Mouse (Mus musculus) liver, embryonic 12.5 days (tissue): Measurements from ENCODE around the gene Wscd2. TPM values are rescaled to one million over a fixed set of nuclear protein-coding genes. Genes with fewer than 3 reads are reported as not detected.

Source experiments
- ATAC-seq: fragments of 200-750 bp; cut with Nextera tagmentation; 2 replicates; pipeline ENCODE4 v1.8.0; 2017; ENCODE audit warnings: moderate number of reproducible peaks, mild to moderate bottlenecking, moderate library complexity
- H3K27ac ChIP-seq: fragments of 300-500 bp; sonication (generic); 2 replicates; pipeline ENCODE4 v1.5.1; 2016; ENCODE audit warnings: mild to moderate bottlenecking
- H3K27me3 ChIP-seq: fragments of 300-500 bp; sonication (generic); replicated peaks from 2 replicates; pipeline ENCODE4 v1.6.1; 2016; ENCODE audit warnings: mild to moderate bottlenecking, moderate library complexity
- H3K36me3 ChIP-seq: fragments of 300-500 bp; sonication (generic); 2 replicates; pipeline ENCODE4 v1.6.1; 2016; ENCODE audit warnings: mild to moderate bottlenecking, moderate library complexity
- H3K4me1 ChIP-seq: fragments of 300-500 bp; sonication (generic); 2 replicates; pipeline ENCODE4 v1.6.1; 2016
- H3K4me2 ChIP-seq: fragments of 300-500 bp; sonication (generic); 2 replicates; pipeline ENCODE4 v1.6.1; 2016; ENCODE audit warnings: mild to moderate bottlenecking, moderate library complexity
- H3K4me3 ChIP-seq: fragments of 300-500 bp; sonication (generic); 2 replicates; pipeline ENCODE4 v1.5.1; 2016; ENCODE audit warnings: mild to moderate bottlenecking, moderate library complexity
- H3K9ac ChIP-seq: fragments of 300-500 bp; sonication (generic); 2 replicates; pipeline ENCODE4 v1.6.1; 2016; ENCODE audit warnings: mild to moderate bottlenecking, moderate library complexity
- H3K9me3 ChIP-seq: fragments of 300-500 bp; sonication (generic); replicated peaks from 2 replicates; pipeline ENCODE4 v1.6.1; 2016; ENCODE audit warnings: mild to moderate bottlenecking, moderate library complexity
- WGBS: fragments of 180-500 bp; shearing (Covaris S2); methylation state at CpG from one replicate; pipeline ENCODE4 v1.1.7; 2016; ENCODE audit not compliant: insufficient replicate concordance; 5-methylcytosine and 5-hydroxymethylcytosine counted together
- polyA plus RNA-seq: library from polyadenylated mRNA; unstranded; fragments of >200 nt; fragmentation: Nextera tagmentation; extraction: Ambion mirVana; gene quantifications from 2 replicates; pipeline ENCODE4 v1.2.1, GENCODE M21; 2016

Gene Wscd2
- polyA plus RNA-seq, 1 experiment from 2014 or later, result 0.19 TPM

- H3K9ac ChIP-seq, result no peak overlapping the region
- H3K4me2 ChIP-seq, result no peak overlapping the region
- no peaks in the 10 kb centered on the region for H3K36me3 ChIP-seq
- no peaks in the 10 kb centered on the region for H3K4me1 ChIP-seq
- 60% methylated on average over 5 of the region's 5 CpGs for WGBS
- H3K9me3 ChIP-seq, result no peaks in the 10 kb centered on the region
- H3K27ac ChIP-seq, result no peak overlapping the region
- no peak for ATAC-seq
- H3K4me3 ChIP-seq, result no peak overlapping the region
- peaks cover 4% of the 10 kb centered on the region; the same call in 1 of the 2 replicates for H3K27me3 ChIP-seq
These were observed 100.0 kb downstream of the Wscd2 start for GRCm38 (mm10) chr5:113590010-113590640.

- no peak overlapping the region for H3K9ac ChIP-seq
- ATAC-seq, result no peak
- no peak overlapping the region for H3K27ac ChIP-seq
- no peak overlapping the region for H3K4me3 ChIP-seq
- H3K4me1 ChIP-seq, result no peaks in the 10 kb centered on the region
- no peak overlapping the region for H3K4me2 ChIP-seq
- H3K36me3 ChIP-seq, result no peaks in the 10 kb centered on the region
- 22% methylated on average over 3 of the region's 3 CpGs for WGBS
- H3K27me3 ChIP-seq, result peaks cover 4% of the 10 kb centered on the region; the same call in 1 of the 2 replicates
- no peaks in the 10 kb centered on the region for H3K9me3 ChIP-seq
These were observed 101.0 kb downstream of the Wscd2 start for GRCm38 (mm10) chr5:113591166-113591565.

GRCm38 (mm10) chr5:113591751-113592230 lies 101.7 kb downstream of the Wscd2 start:
- no peaks in the 10 kb centered on the region for H3K9me3 ChIP-seq
- peaks cover 4% of the 10 kb centered on the region; the same call in 1 of the 2 replicates for H3K27me3 ChIP-seq
- H3K36me3 ChIP-seq, result no peaks in the 10 kb centered on the region
- H3K27ac ChIP-seq, result no peak overlapping the region
- no peak for ATAC-seq
- 9% methylated on average over 6 of the region's 6 CpGs for WGBS
- H3K9ac ChIP-seq, result no peak overlapping the region
- H3K4me2 ChIP-seq, result no peak overlapping the region
- H3K4me1 ChIP-seq, result no peaks in the 10 kb centered on the region
- no peak overlapping the region for H3K4me3 ChIP-seq

- Histone ChIP-seq H3K9ac (no peak overlapping the region), H3K9me3 (no peaks in the 10 kb centered on the region), H3K4me2 (no peak overlapping the region), H3K27ac (no peak overlapping the region), H3K4me1 (no peaks in the 10 kb centered on the region), H3K27me3 (peaks cover 4% of the 10 kb centered on the region; the same call in 1 of the 2 replicates), H3K36me3 (no peaks in the 10 kb centered on the region), H3K4me3 (no peak overlapping the region)
- WGBS, result 60% methylated on average over 6 of the region's 6 CpGs
- ATAC-seq, result no peak
These were observed 104.0 kb downstream of the Wscd2 start for GRCm38 (mm10) chr5:113593911-113594705.

- no peak overlapping the region for H3K27ac ChIP-seq
- no peak overlapping the region for H3K9ac ChIP-seq
- ATAC-seq, result no peak
- H3K9me3 ChIP-seq, result no peaks in the 10 kb centered on the region
- no peaks in the 10 kb centered on the region for H3K4me1 ChIP-seq
- no peaks in the 10 kb centered on the region for H3K36me3 ChIP-seq
- peaks cover 4% of the 10 kb centered on the region; the same call in 1 of the 2 replicates for H3K27me3 ChIP-seq
- H3K4me3 ChIP-seq, result no peak overlapping the region
- H3K4me2 ChIP-seq, result no peak overlapping the region
- 74% methylated on average over 9 of the region's 9 CpGs for WGBS
These were observed 106.1 kb downstream of the Wscd2 start for GRCm38 (mm10) chr5:113596252-113596651.

- no peaks in the 10 kb centered on the region for H3K36me3 ChIP-seq
- no peaks in the 10 kb centered on the region for H3K9me3 ChIP-seq
- H3K4me1 ChIP-seq, result no peaks in the 10 kb centered on the region
- no peak overlapping the region for H3K27ac ChIP-seq
- ATAC-seq, result no peak
- WGBS, result 59% methylated on average over 9 of the region's 9 CpGs
- H3K27me3 ChIP-seq, result no peaks in the 10 kb centered on the region
- no peak overlapping the region for H3K4me3 ChIP-seq
- H3K9ac ChIP-seq, result no peak overlapping the region
- H3K4me2 ChIP-seq, result no peak overlapping the region
These were observed 106.7 kb downstream of the Wscd2 start for GRCm38 (mm10) chr5:113596780-113597353.

GRCm38 (mm10) chr5:113600181-113600580 lies 110.0 kb downstream of the Wscd2 start:
- Histone ChIP-seq H3K27me3 (no peaks in the 10 kb centered on the region), H3K4me3 (no peak overlapping the region), H3K36me3 (no peaks in the 10 kb centered on the region), H3K4me1 (no peaks in the 10 kb centered on the region), H3K9me3 (no peaks in the 10 kb centered on the region), H3K9ac (no peak overlapping the region), H3K4me2 (no peak overlapping the region), H3K27ac (no peak overlapping the region)
- 61% methylated on average over 3 of the region's 3 CpGs for WGBS
- no peak for ATAC-seq

- no peaks in the 10 kb centered on the region for H3K27me3 ChIP-seq
- H3K27ac ChIP-seq, result no peak overlapping the region
- no peak for ATAC-seq
- no peak overlapping the region for H3K4me3 ChIP-seq
- no peak overlapping the region for H3K4me2 ChIP-seq
- 67% methylated on average over 4 of the region's 4 CpGs for WGBS
- no peaks in the 10 kb centered on the region for H3K36me3 ChIP-seq
- no peaks in the 10 kb centered on the region for H3K4me1 ChIP-seq
- H3K9ac ChIP-seq, result no peak overlapping the region
- no peaks in the 10 kb centered on the region for H3K9me3 ChIP-seq
These were observed 110.7 kb downstream of the Wscd2 start for GRCm38 (mm10) chr5:113600803-113601202.

GRCm38 (mm10) chr5:113603471-113603870 lies 113.3 kb downstream of the Wscd2 start:
- Histone ChIP-seq H3K4me2 (no peak overlapping the region), H3K36me3 (no peaks in the 10 kb centered on the region), H3K4me3 (no peak overlapping the region), H3K9me3 (no peaks in the 10 kb centered on the region), H3K9ac (no peak overlapping the region), H3K27me3 (peaks cover 8% of the 10 kb centered on the region; the same call in 1 of the 2 replicates), H3K27ac (no peak overlapping the region), H3K4me1 (no peaks in the 10 kb centered on the region)
- no peak for ATAC-seq
- 60% methylated on average over 9 of the region's 9 CpGs for WGBS

- Histone ChIP-seq H3K4me1 (no peaks in the 10 kb centered on the region), H3K36me3 (no peaks in the 10 kb centered on the region), H3K9ac (no peak overlapping the region), H3K27me3 (peaks cover 8% of the 10 kb centered on the region; the same call in 1 of the 2 replicates), H3K4me3 (no peak overlapping the region), H3K27ac (no peak overlapping the region), H3K4me2 (no peak overlapping the region), H3K9me3 (no peaks in the 10 kb centered on the region)
- ATAC-seq, result no peak
- WGBS, result 61% methylated on average over 4 of the region's 4 CpGs
These were observed 114.6 kb downstream of the Wscd2 start for GRCm38 (mm10) chr5:113604758-113605157.

GRCm38 (mm10) chr5:113606121-113606520 lies 116.0 kb downstream of the Wscd2 start:
- Histone ChIP-seq H3K27me3 (peaks cover 8% of the 10 kb centered on the region; the same call in 1 of the 2 replicates), H3K9ac (no peak overlapping the region), H3K4me2 (no peak overlapping the region), H3K36me3 (no peaks in the 10 kb centered on the region), H3K4me3 (no peak overlapping the region), H3K9me3 (no peaks in the 10 kb centered on the region), H3K27ac (no peak overlapping the region), H3K4me1 (no peaks in the 10 kb centered on the region)
- WGBS, result 48% methylated on average over 3 of the region's 3 CpGs
- ATAC-seq, result no peak
